Mouse (Mus musculus): ENCODE results near the gene 0610009B22Rik.

- TF ChIP-seq CTCF (IDR thresholded peaks at IDR 0.05; ENCODE audit: borderline replicate concordance, insufficient read depth, low read depth, low read length) (no peak), POLR2A (IDR thresholded peaks at IDR 0.05; ENCODE audit: borderline replicate concordance, insufficient read depth, low read length) (no peak)
Measured at GRCm38 (mm10) chr11:51707080-51707479, 18.4 kb upstream of the 0610009B22Rik start.

Data from cerebellum, adult 2 months (tissue).